Mouse (Mus musculus): ENCODE results near the gene Bscl2.

DNA sequence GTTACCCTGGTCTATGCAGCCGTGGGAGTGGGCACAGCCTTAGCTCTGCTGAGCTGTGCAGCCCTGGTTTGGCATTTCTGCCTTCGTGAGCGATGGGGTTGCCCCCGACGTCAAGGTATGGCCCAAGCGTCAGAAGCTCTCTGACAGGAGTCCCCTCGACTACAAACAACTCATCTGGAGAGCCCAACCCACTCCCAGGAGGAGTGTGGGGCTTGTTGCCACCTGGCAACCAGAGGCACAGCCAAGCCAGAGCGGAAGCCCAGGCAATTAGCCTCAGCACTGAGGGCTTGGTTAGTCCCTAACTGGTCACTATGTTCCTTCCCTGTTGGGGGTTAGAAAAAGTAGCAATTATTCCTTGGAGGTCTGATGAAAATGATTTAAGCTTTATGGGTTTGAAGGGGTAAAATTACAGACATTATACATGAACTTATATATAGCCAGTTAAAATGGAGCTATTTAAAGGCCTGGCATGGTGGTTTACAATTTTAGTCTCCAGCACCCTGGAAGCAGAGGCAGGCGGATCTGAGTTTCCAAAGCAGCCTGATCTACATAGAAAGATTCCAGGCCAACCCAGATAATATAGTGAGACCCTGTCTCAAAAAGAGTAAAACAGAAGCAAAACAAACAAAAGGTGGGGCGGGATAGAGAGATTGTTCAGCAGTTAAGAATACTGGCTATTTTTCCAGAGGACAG, 15.1 kb downstream of the Bscl2 start:
- TF ChIP-seq CTCF (IDR thresholded peaks at IDR 0.05; ENCODE audit: borderline replicate concordance, extremely low read depth, insufficient read depth, insufficient read length) (no peak), POLR2A (IDR thresholded peaks at IDR 0.05; ENCODE audit: borderline replicate concordance, extremely low read depth, insufficient read depth, insufficient read length, poor library complexity, severe bottlenecking) (no peak)

Measured in brain, embryonic 14.5 days (tissue).